Mouse (Mus musculus) erythroid progenitor cell, adult 5-6 weeks (primary cell): ENCODE measurements around the gene Odaph. TPM values are rescaled to one million over a fixed set of nuclear protein-coding genes. Genes with fewer than 3 reads are reported as not detected.
"Not testable (repeated sequence)": the region's sequence is repeated elsewhere in the genome, so short reads cannot be mapped to it uniquely, and the experiment has no call there.

Source experiments
- ATAC-seq: replicated peaks from 2 replicates; pipeline ENCODE4 v1.8.0; 2016; ENCODE audit warnings: moderate number of reproducible peaks, mild to moderate bottlenecking, moderate TSS enrichment, inconsistent platforms; ENCODE audit not compliant: poor library complexity, low FRiP score, severe bottlenecking
- total RNA-seq, 2 experiments: library from RNA; stranded (forward) in 1 of 2; stranded (reverse) in 1 of 2; fragments of 150-400 nt in 1 of 2; fragments of 186-747, 209-891 nt in 1 of 2; gene quantifications; 2 replicates each; pipeline versions ENCODE4 v1.2.3 to v1.2.4; 2015 to 2017; ENCODE audit warnings: low replicate concordance in 2 of 2

Gene Odaph
- total RNA-seq (2015; ENCODE audit: low replicate concordance) (not detected in 2 replicates), total RNA-seq (2017; ENCODE audit: low replicate concordance) (not detected in 2 replicates)

DNA sequence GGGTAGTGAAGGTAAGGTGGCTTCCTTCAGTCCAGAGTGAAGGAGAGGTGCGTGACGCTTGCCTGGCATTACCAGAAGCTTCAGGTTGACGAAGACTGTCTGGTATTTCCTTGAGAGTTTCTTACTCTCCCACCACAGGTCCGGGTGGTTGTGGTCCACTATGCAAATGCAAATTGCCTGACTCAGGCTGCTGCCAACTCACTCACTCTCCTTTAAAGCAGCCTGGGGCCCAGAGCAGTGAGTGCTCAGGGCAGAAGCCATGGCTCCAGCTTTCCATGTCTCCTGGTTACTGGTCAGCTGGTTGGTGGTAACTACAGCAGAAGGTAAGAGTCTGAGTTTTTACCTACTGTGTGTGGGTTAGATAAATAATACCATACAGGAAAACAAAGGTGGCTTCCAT is at the start of gene Odaph:
Gene Odaph, plus strand, starts transcription at position 240 of the 400 bp plus-strand sequence.
- ATAC-seq: no peak

GRCm38 (mm10) chr5:91945609-91946008 is 41.7 kb upstream of the Odaph start:
- not testable (repeated sequence) for ATAC-seq

- ATAC-seq: no peak
These were observed 40.3 kb upstream of the Odaph start for GRCm38 (mm10) chr5:91947008-91947407.

- no peak for ATAC-seq
These were observed 37.8 kb upstream of the Odaph start for GRCm38 (mm10) chr5:91949441-91949840.

DNA sequence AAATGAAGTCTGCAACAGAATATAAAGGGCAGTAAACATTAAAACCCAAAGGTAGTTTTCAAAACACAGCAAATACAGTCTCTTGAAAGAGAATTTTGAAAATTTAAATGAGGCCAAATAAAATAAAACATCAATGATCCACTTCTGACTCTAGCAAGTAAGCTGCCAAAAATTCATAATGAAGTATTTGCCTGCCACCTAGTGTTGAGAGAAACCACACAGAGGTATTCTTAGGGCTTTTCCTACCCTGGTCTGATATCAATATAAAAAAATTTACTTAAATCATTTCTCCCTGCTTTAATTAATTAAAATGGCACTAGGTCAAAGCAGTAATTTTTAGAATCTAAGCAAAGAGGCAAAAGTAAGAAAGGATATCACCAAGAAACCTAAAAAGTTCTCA is 35.9 kb upstream of the Odaph start:
- no peak for ATAC-seq

GRCm38 (mm10) chr5:91956991-91957760 is 30.1 kb upstream of the Odaph start:
- ATAC-seq: no peak

- ATAC-seq: no peak
These were observed 28.2 kb upstream of the Odaph start for GRCm38 (mm10) chr5:91959096-91959495.

- no peak for ATAC-seq
These were observed 27.3 kb upstream of the Odaph start for GRCm38 (mm10) chr5:91959986-91960385.

GRCm38 (mm10) chr5:91960606-91961254 is 26.5 kb upstream of the Odaph start:
- peak; percentile 66 for ATAC-seq

DNA sequence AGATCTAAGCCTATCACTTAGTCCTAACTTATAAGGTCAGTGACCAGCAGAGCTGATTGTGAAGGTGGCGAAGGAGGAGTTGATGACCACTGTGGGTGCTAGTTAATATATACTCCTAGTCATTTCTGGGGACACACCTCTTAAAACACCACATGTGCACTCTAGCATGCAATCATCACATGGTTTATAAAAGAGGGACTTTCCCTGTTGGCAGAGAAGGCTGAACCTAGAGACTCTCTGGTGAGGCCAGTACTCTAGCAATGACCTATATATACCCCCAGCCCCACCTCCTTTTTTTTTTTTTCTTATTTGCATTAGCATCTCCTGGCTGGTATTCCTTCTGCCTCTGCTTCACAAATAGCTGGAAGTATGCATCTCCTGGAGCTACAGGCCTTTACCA is 25.9 kb upstream of the Odaph start:
- ATAC-seq: no peak

GRCm38 (mm10) chr5:91962259-91962638 is 25.0 kb upstream of the Odaph start:
- ATAC-seq: peak; percentile 4

GRCm38 (mm10) chr5:91962639-91963440 is 24.4 kb upstream of the Odaph start, which contains the start of gene Rchy1:
TSS of gene Rchy1 (minus strand) at chr5:91963068.
- peak; percentile 92 for ATAC-seq

GRCm38 (mm10) chr5:91972046-91972445 is 15.2 kb upstream of the Odaph start:
- ATAC-seq: no peak

DNA sequence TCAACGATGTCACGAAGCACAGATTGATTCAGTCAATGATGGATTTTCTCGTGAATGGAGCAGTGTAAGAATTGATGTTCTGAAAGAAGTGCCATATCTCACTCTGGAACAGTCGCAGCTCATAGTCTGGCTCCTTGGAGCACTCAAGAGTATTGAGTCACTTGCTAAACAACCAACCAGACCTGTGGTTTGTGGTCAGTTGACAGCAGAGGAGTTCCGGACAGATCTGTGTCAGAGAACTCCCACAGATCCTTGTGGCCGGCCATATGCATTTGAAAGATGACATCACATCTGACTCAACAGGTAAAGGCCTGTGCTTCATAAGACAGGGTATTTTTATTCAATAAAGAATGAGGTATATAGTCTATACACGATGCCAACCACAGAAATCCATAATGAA is 13.3 kb upstream of the Odaph start:
- no peak for ATAC-seq

DNA sequence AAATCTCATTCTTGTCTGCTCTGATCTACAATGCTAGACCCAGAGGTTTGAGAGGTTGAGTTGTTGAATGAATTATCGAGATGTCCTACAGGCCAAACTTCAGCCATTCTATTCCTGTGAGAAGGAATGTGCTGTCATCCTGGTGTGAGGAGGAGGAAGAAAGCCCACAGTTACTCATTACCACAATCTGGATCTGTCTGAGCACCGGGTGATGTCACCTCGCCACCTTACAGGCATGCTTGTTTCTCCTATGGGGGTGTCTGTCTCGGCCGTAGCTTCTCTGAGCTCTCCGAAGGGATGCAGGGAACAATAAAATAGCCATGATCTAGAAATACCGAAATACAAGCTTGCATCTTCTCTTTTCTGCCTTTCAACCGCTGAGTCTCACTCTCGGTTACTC is 11.5 kb upstream of the Odaph start:
- no peak for ATAC-seq

GRCm38 (mm10) chr5:91976566-91977396 is 10.5 kb upstream of the Odaph start:
- no peak for ATAC-seq

- no peak for ATAC-seq
These were observed 9.9 kb upstream of the Odaph start for GRCm38 (mm10) chr5:91977397-91977770.

DNA sequence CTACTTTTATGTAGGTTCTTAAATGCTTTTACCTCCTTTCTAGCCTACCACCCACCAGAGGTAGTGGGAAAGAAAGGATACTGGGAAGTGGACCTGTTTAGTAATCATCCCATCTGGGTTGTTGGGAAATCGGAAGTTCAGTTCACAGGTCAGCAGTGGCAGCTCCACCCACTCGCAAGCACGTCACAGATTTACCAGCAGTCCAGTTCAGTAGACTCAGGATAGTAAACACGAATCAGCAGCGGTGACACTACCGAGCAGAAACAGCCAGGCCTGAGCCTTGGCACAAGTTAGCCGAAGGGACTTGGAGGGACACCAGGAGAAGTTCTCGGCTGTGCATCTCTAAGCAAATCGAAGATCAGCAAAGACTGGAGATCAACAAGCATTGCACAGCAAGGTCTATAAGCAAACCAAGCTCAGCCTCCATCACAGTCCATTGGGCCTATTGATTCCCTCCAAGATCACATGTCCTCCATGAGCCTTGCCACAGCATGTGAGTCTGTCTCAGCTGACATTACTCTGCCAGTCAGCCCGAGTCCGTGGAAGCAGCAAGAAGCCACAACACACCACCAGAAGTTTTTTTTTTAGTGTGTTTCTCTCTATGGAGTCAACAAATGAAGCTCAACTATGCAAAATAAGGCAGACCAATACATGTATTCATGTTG is 6.0 kb upstream of the Odaph start:
- no peak for ATAC-seq

DNA sequence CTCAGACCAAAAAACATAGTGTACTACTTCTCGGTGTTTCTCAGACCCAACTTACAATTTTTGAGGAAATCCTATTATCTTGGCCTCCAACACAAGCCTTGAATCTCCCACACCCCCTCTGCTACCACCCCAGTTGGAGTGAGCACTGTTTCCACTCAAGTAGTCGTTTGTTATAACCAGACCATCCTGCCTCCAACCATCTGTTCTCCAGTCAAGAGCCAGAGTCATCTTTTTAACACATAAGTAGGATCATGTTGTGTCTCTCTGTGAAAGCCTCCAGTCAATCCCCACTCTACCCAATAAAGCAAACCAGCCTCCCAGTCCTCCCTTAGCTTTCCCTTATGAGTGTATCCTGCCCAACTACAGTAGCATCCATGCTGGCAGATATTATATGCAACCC is 3.8 kb upstream of the Odaph start:
- no peak for ATAC-seq
